Mouse (Mus musculus): Measurements from ENCODE around the gene Klhl6.
A peak's percentile ranks its signal among the peaks of the same experiment; 100 is the strongest.

The Klhl6 gene

DNA sequence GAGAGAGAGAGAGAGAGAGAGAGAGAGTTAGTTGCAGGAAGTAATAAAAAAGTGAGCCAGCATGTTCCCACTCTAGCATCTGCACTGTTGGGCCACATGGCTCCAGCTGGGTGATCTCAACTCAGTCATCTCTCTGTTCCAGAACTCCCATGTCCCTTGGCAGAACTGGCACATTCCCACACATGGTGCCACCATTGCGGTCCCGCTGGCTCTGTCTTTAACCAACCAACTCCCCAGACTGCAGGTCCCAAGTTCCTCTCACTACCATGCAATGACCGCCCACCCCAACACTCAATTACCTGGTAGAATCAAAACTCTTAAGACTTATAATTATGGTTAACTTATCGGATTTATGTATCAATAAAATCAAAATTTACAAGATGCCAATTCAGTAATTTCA, 14.2 kb downstream of the Klhl6 start:
- no peak for DNase-seq

DNA sequence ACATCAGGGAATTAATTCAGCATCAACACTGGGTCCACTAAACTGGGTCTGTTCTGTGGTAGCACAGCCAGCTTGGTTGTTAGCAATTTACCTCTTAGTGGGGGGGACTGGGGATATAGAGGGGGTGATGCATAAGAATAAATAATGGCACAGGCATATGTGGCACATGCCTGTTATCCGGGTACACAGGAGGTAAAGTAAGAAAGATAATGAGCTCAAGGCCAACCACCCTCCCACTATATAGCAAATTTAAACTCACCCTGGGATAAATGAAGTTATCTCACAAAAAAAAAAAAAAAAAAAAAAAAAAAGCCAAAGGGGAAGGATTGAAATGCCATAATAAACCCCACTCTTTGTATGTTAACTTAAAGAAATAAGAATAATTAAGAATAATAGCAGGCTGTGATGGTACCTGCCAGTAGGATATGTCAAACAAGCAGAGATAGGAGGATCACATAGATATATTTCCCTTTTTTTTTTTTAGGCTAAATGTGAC, 14.9 kb downstream of the Klhl6 start:
- no peak for DNase-seq

DNA sequence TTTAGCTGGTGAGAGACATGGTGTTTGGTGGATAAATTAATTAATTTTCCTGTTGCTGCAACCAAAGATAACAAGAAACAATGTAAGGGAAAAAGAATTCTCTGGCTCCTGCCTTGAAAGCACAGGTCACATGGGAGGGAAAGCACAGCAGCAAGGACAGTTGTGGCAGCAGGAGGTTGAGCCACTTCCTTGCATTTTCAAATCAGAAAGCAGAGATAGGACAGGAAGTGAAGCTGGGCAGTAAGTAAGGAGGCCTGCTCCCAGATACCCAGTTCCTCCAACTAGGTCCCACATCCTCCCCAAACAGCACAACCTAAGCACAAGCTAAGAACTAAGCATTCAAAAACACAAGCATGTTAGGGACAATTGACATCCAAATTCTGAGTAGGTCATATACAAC, 15.9 kb downstream of the Klhl6 start:
- DNase-seq, result no peak

DNA sequence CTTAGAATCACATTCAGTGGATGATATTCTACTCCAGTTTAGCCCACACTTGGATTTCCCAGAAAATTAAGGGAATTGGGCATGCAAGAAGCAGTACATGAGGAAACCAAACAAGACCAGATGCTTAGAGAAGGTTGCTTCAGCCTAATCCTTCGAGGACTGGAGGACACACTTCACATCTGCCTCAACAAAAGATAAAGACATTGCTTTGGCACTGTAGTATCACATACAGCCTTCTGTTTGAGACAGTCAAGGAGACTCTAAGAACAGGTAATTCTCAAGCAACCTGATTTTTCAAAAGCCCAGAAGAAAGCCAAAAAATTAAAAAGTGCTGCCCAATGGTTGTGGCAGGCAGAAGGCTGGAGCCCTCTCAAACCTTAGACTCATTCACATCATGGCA, 16.4 kb downstream of the Klhl6 start:
- DNase-seq, result no peak

DNA sequence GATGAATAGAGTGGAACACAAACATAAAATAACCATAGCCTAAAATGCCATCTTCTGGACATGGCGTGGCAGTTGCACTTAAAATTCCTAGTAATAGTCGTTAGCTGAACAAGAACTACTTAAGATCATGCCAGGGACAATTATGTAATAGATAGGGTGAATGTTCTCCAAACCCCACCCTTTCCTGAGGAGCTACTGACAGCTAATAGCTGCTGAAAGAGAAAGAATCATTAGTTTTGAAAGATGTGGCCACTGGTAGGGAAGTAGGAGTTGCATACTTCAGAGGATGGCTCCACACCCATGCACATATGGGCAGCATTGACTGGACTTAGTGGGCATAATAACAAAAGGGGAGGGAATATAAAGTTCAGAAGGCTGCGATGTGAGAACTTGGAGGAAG, 19.9 kb downstream of the Klhl6 start:
- DNase-seq, result no peak

DNA sequence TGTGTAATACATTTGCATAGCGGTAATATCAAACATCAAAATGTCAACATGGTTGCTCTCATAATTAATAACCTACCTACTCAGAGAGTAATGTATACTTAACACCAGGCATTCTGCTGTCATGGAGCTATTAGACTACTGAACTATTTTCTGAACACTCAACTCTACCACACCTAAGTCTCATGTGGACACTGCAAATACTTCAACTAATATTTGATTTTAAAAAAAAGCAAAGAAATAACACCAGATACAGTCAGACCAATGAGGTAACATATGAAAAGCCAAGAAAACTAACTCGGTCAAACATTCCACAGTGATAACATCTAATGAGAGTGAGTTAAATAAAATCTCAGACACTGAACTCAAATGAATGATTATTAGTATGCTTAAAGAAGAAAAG, 21.8 kb downstream of the Klhl6 start:
- no peak for DNase-seq

DNA sequence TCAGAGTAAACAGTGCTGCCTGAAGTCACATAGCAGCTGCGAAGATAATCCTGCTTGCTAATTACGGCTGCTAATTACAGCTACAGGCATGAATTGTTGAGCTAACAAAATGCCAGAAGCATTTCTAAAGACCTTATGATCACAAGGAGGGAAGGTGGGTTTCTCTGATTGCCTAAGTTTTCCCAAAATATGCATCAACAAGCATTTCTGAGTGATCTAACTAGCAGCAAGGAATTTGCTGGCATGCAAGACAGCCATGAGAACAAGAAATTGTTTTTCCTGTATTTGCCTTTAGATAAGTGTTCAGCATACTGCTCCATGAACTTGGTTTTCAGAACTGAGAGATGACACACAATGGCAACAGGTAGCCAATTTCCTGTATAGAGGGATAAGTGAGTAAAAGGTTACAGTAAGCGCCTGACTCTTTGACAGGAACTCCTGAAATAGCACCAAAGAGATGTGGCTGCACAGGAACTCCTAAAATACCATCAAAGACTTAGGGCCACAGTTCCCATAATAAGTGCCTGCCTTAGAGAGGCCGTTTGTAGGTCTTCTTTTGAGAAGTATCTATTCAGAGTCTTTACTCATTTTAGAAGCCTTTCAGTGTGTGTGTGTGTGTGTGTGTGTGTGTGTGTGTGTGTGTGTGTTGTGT, 22.3 kb downstream of the Klhl6 start:
- no peak for DNase-seq

DNA sequence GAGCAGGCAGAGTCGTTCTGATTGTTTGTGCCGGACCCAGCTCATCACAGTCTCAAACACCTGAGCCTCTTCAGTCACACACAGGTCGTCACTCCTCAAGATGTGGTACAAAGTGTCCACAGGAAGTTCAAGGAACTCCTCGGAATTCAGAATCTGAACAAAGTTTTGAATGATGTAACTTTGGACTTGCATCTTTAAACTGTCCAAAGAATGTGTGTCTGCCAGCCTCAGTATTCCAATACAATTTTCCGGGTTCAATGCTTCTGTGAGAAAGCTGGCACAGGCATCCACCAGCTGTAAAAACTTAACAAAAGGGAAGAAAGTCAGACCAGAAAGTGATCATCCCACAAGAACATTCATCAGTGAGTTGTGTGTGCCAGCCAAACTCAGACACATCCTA, 25.8 kb downstream of the Klhl6 start:
- DNase-seq, result no peak

DNA sequence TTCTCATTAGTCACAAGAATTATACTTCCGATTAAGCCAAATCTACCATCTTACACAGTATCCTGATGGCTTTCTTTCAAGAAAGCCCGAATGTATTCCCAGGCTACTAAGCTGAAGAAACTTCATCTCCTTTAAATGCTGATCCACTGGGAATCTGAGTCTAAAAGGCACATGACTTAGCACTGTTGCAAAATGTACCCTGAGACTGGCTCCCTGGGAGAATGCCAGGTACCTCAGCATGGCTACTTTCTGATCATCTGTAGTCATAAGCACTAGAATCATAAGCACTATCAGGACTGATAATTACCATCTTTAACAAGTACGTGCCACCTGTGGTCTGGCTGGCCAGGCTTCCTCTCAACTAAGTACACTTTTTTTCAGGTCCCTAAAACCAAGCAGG, 35.5 kb downstream of the Klhl6 start:
- DNase-seq, result no peak

DNA sequence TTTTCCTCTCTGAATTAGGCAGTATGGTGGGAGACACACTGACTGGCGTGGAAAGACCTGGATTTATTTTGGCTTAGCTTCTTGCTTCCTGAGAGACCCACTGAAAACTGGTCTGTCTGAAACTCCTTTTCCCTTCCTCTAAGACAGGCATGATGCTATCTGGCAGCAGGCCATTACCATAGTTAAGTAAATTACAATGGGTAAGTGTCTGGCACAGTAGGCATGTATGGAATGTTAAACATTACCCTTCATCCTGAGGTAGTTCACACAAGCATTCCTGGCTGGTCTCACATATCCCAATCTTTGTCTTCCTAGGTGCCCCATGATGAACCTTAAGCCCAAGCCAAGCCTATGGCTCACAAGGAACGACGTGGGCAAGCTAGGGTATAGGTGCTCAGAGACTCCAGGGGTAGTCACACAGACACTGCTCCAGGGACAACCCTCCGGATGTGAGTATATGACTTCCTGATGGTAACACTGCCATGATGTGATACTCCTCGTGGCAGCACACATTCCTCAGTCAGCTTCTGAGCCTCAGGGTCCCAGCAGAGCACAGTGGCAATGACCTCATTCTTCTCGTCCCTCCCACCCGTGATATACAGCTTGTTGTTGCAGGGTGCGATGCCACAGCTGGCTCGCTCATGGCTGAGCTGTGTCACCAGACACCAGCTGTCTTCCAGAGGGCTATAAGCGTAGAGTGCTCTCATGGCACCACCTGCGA, 36.1 kb downstream of the Klhl6 start:
- DNase-seq, result no peak

DNA sequence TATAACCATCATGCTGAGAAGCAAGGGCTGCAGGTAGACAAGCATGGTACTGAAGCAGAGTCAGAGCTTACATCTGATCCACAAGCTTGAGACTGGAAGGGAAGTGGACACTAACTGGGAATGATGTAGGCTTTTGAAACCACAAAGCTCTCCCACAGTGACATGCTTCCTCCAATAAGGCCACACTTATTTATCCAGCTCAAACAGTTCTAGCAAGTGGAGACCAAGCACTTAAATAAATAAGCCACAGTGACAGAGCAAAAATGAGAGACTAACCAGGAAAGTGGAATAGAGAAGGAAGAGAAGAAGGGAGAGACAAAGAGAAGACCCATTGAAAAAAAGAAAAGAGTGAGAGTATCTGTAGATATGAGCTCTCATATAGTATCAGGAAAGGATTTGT, 62.0 kb downstream of the Klhl6 start:
- no peak for DNase-seq

DNA sequence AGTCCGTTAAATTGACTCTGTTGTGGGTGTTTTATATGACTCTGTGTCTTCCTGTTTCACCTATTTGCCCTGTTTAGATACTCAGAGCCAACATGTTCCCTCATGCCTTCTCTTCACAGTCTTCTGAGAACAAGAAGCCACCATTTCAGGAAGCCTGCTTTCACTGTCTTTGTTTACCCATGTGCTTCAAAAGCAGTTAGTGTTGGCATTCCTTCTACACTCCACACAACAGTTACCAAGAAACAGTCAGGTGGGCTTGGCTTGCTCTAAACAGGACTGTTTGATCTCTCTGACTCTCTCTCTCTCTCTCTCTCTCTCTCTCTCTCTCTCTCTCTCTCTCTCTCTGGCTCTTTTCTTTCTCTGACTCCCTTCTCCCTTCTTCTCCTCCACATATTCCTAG, 64.6 kb downstream of the Klhl6 start:
- DNase-seq, result no peak

DNA sequence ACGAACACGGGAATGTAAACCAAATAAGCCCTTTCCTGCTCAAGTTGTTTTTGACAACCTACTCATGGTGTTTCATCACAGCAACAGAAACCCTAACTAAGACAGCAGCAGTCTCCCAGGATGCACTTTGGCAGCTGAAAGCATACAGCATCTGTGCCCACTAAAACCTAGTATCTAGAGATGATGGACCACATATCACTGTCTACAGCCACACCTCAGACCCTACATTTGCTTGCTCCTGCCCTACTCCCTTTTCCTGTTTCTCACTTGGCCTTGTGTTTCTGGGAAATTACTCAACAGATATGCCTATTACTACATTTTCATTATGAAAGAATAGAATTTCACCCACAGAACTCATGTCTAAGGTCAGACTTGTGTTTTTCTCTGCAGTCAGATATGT, 70.3 kb downstream of the Klhl6 start:
- no peak for DNase-seq

DNA sequence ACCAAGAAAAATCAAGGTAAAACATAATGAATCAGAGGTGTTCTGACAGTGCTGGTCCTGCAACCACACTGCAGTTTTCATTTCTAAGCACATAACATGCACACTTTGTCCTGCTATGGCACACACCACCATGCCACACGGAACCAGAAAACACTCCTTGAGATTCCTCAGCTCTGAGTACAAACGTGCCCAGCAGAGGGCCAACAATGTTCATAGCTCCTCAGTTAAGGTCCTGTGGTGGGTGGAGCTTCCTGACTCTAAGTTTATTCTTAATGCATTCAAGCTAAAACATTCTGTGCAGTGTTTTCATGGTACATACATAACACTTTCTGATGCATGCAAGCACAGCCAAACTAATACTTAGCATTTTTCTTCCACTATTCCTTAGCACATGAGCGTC, 74.5 kb downstream of the Klhl6 start:
- no peak for DNase-seq

DNA sequence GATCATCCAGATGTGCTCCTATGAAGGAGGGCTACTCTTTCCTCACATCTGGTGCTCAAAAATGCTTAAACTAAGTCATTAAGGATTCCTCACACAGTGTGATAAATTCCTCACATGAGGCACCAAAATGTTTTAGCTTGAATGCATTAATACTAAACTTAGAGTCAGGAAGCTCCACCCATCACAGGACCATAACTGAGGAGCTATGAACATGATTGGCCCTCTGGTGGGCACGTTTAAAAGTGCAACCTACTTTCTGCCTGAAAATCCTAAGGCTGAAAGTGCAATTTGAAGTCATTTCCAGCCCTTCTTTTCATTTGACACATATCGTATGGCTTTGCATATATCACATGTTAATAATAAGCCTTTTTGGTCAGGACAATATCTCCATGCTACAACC, 75.7 kb downstream of the Klhl6 start:
- peak in 1 of 2 experiments; percentile 5 for DNase-seq

DNA sequence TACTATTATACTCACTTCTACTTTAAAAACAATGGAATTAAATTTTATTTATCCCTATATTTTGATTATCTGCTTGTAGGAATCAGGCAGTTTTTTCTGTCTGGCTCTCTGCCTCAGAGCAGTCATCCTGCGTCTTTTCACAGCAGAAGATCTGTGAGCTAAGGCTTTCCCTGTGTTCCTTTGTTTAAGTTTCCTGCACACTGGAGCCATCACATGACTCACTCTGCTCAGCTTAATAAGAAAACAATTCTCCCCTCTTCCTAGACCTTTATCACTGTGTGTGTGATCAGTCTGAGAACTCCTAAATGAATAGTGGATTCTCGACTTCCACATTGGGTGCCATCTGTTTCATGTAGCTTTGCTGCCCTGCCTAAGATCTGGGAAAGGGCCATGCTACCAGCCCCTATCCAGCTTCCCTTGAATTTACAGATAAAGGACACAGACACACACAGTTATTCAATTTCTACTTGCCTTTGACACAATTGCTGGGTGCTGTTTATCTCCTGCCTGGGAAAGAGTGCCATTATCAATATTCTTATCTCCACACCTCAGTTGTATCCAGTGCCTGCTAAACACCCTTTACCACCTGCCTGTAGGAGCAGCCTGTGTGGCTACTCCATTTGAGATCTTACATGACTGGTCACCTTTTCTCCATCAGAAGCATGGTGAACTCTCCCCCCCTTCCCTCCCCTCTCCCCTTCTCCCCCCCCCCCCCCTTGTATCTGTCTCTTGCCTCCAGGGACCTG, 77.9 kb downstream of the Klhl6 start:
- DNase-seq, result no peak

DNA sequence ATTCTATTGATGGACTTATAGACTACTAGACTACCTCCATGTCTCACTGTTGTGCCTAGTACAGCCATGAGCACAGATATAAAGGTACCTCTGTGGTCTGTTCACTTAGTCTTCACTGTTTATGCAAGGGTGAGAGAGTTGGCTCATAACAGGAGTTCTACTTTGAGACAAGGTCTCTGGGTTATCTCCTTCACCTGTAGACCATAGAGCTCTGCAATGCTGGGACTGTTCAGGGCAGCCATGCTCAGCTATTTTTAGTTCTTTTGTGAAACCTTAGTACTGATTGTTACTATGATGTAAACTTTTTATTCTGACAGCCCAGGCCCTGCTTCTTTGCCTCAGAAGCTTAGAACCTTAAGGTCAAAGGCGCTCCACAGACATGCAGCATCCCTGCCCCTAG, 79.0 kb downstream of the Klhl6 start:
- DNase-seq, result no peak

Data from cerebellum, postnatal 36 days (tissue).